Mouse (Mus musculus) thymus, postnatal 25 days (tissue): ENCODE results near the gene Map2k6.
"Not testable (repeated sequence)": the region's sequence is repeated elsewhere in the genome, so short reads cannot be mapped to it uniquely, and the experiment has no call there.

Experiments
- DNase-seq: peaks from one replicate; pipeline ENCODE4 v3.0.0; 2022

Map2k6 gene

DNA sequence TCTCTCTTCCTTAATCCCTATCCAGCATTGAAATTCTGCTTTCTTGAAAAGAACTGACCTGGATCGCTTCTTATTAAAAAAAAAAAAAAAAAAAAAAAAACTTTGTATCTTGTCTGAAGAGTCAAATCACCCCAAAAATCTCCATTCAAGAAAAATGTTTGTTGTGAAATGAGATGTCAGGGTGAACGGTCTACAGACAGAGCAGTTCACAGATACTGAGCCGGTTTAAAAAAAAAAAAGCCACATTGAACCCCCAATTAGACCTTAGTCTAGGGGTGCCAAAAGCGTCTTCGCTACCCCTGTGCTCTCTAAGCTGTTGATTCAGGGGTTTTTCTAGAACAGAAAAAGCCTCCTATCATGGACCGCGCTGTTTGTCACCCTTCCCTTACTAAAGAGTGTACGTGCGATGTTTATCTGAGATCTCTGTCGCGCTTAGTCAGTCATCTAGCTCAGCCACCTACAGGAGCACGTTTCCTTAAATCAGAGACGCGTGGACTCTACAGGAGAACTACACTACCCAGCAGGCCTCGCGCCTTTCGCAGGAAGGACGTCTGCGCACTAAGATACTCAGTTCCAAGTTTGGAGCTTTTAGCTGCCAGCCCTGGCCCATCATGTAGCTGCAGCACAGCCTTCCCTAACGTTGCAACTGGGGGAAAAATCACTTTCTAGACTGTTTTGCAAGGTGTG lies at the start of gene Map2k6:
TSS of gene Map2k6 (plus strand) at position 570 of the 687 bp plus-strand sequence.
- DNase-seq: peak; percentile 84

DNA sequence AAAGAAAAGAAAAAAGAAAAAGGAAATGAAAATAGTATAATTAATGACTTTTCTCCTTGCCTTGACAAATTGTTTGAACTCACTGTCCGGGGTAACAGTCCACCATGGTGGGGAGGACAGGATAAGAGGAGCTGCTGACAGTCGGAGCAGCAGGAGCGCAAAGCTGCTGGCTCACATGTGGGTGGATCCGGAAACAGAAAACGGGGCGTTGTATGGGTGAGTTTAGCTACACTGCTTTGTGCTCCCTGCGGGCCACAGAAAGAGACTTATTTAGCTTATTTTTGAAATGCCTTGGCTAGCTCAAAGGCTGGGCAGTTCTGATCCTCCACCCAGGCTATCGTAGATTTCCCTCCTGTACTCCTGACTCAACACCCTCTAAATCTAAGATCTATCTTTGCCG lies 44.7 kb upstream of the Map2k6 start:
- DNase-seq: no peak

DNA sequence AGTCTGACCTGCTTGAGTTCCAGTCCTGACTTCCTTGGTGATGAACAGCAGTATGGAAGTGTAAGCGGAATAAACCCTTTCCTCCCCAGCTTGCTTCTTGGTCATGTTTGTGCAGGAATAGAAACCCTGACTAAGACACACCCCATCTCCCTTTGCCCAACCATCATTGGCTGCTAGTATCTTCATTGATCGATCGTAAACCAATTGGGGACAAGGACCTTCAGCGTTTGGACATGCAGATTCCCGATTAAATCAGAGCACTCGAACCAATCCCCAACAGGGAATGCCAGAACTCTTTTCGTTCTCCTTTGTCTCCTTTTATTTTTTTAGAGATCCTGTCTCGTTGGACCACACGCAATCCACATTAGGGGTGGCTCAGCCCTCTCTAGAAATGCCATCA lies 43.8 kb upstream of the Map2k6 start:
- not testable (repeated sequence) for DNase-seq

DNA sequence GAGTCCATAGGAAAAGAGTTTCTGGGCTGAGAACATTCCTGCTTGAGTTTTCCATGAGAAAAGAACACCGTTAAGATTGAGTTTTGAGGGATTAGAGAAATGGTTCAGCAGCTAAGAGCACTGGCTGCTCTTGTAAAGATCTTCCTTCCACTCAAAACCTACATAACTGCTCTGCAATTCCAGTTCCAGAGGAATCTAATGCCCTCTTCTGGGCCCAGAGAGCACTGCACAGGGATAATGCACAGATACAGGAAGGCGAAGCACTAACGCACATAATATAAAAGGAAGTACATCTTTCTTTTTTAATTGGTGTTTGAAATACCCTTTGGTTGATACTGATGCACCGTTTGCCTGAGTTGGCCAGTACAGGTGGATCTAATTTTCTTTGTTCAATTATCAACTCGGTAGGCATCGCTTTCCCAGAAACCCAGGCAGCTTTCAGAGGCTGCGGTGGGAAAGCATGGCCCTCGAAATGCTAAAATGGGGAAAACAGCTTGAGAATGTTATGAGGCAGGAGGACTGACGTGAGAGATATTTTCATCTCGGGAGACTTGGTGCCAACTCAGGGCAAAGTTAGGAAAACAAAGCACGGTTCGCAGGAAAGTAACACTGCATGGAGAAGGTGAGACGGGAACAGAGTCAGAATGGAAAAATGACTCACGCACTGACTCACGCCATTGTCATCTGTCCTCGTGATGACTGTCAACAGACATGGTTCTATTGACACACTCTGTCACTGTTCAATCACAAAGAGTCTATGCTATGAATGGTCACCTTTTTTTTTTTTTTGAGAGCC lies 41.0 kb upstream of the Map2k6 start:
- DNase-seq: peak; percentile 8

GRCm38 (mm10) chr11:110365016-110365415 lies 33.9 kb upstream of the Map2k6 start:
- DNase-seq: peak; percentile 70

DNA sequence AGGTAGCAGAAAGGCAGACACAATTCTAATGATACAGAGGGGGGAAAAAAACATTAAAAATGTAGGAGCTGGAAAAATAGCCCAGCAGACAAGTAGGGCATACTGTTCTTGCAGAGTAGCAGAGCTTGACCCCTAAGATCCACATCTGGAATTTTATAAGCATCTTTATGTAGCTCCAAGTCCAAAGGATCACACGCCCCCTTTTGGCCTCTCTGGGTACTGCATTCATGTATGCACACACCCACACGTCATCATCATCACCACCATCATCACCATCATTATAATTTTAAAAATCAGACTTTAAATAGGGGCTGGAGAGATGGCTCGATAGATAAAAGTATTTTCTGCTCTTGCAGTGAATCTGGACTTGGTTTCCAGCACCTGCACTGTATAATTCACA lies 32.0 kb upstream of the Map2k6 start:
- DNase-seq: no peak

- DNase-seq: no peak
Observed at GRCm38 (mm10) chr11:110367638-110368037, 31.3 kb upstream of the Map2k6 start.

- DNase-seq: no peak
Observed at GRCm38 (mm10) chr11:110369312-110370019, 29.5 kb upstream of the Map2k6 start.

- DNase-seq: no peak
Observed at GRCm38 (mm10) chr11:110371827-110372226, 27.1 kb upstream of the Map2k6 start.

DNA sequence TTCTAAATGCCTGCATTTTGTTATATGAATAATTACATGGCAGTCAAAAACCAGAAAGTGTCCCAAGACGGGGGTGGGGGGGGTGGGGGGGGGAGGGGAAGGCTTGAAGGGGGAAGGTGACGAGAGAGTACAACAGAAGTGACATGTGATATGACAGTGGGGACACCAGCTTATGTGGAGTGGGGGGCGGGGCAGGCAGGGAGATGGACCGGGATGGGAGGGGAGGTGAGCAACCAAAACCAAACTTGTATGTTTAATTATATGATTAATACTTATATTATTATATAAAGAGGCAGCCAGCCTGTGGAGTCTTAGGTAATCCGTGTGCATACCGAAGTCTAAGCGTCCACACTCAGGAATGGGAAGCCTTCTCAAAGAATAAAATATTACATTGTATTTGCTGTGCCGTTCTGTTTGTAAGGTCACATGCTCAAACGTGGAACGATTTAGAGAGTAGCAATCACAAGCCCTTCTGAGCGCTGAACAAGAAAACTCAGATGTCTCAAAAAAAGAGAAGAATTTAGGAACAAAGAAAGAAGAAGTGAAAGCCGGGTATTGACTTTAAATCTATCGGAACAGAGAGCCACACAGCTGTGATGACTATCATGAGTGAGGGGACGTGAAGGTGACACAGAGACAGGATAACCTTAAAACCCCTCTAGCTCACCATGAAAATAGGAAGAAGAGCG lies 26.5 kb upstream of the Map2k6 start:
- no peak for DNase-seq

- DNase-seq: no peak
Observed at GRCm38 (mm10) chr11:110374036-110374435, 24.9 kb upstream of the Map2k6 start.

DNA sequence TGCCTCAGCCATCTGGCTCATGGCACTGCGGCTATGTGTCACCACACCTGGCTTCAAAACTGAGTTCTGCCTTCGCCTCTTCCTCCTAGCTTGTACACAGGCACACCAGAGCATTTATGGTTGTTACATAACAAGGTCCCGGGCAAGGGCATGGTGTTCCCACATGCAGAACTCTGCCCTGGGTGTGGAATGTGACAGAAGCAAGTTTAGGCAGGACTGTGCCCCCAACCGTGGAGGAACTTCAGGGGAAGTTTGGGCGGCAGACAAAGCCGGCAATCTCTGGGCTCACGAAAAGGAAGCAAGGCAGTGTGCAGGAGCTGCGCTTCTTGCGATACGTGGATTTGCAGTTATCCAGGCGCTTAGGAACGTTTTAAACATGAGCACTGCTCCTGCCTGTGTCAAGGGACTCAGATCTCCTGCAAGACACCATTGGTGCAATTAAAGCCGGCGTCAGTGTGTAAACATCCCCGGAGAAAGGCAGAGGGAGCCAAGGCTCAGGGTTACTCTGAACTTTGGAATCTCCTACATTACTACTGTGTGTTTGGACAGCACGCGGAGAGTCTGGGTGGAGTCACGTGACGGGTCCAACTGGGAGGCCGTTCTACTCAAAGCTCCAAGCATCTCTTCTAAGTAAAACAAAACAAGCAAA lies 19.1 kb upstream of the Map2k6 start:
- DNase-seq: peak; percentile 19

DNA sequence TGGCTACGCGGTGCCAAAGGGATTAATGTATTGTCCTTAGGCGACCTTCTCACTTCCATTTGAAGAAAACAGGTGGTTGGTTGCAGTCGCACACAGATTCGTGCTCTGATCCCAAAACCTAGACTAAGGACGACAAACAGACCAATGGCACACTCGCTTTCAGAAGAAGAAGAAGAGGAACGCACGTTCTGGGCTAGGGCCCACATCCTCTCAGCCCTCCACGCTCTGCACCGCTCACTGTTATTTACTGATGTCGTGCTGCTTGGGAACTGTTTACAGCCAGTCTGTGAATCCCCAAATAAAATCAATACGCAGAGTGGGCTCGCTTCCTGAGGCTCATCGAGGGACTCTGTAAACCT lies 18.6 kb upstream of the Map2k6 start:
- DNase-seq: peak; percentile 5

GRCm38 (mm10) chr11:110385487-110385886 lies 13.4 kb upstream of the Map2k6 start:
- DNase-seq: no peak

- no peak for DNase-seq
Observed at GRCm38 (mm10) chr11:110392763-110393162, 6.2 kb upstream of the Map2k6 start.

- no peak for DNase-seq
Observed at GRCm38 (mm10) chr11:110394788-110395452, 4.0 kb upstream of the Map2k6 start.

- no peak for DNase-seq
Observed at GRCm38 (mm10) chr11:110396085-110396484, 2.8 kb upstream of the Map2k6 start.

DNA sequence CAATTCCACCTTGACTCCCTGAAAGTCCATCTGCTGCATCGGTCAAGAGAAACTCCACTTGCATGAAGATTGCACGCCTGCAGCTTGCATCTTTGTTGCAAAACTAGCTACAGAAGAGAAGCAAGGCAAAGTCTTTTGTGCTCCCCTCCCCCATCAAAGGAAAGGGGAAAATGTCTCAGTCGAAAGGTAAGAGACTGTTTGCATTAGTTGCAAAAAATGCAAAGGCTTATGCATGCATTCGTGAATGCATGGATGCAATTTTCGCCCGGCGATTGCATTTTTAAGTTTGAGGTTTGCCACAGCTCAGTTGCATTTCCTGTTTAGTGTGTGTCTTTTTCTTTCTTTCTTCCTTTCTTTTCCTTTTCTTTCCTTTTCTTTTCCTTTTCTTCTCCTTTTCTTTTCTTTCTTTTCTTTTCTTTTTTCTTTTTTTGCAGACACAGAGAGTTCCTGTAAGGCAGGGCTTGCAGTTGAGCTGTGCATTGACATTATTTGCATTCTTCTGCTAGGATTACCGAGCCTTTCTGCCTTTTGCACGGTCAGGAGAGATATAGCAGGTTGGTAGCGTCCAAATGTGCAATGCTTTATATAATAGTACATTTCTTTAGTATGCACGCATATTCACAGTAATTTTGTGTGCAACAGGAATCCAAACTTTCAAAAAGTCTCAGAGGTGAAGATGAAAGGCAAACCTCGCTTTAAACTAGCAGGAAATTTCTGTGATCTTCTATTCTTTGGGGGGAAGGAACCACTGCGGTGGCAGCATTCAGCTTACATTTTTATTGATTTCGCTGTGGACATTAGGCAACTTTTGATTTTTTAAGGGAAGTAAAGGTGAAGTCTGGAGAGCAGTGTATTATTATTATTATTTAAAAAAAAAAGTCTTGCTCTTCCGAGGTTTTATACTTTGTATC lies 573 bp downstream of the Map2k6 start:
- DNase-seq: no peak

DNA sequence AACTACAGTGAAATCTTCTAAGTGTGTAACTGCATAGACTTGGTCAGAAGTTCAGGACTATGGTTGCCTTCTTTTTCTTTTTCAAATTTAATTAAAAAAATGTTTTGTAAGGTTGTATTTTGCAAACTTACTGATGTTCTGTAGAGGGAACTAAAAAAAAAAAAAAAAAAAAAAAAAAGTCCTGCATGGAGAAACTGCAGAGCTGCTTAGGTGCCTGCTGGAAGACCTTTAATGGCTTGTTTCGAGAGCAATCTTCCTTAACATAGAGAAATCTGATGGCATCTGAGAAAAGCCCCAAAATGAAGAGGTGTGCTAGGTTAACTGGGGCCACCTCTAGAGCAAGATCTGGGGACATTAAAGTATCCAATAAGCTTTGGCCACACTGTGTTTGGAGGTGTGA lies 1.4 kb downstream of the Map2k6 start:
- DNase-seq: no peak

- DNase-seq: no peak
Observed at GRCm38 (mm10) chr11:110402671-110403070, 3.7 kb downstream of the Map2k6 start.

DNA sequence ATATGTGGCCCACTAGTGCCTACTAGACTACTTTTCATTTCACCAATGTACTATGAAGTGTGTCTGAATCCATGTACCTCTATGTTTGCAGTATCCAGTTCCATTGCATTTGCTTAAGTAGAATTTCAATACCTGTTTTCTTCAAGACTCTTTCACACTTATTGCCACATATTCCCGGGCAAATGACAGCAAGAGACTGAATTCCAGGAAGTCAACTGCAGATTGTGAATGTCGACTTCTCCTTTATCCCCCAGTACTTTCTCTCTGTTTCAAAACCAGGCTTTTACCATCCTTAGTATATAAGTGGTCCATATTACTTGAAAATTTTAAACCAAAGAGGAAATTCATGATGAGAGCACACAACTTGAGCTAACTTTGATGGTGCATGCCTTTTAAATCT lies 4.7 kb downstream of the Map2k6 start:
- DNase-seq: no peak
